ENCODE assay signal across 35 mouse cellular contexts in the genomic region with DNA sequence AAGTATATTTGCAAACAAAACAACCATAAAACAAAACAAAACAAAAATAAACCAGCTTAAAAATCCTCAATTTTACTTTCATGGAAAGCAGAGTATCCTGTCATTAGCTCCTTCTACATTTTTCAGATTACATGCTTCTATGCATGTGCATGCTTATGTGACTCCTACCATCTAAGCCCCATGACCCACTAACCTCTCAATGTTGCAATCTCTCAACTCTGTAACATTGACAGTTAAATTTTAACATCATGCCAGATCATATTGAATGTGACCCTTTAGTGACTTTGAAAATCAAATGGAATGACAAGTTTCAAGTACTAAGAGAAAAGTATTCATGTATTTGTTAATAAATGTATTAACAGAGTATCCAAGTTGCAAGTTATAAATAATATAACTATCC.
"Had no signal": no experiment of that assay in that cellular context is flagged by ENCODE, and none has a peak within 500 bp of the region (broad histone marks: within the 10 kb centered on the region; RNA-seq: fewer than 3 reads in every experiment).

No protein-coding gene starts in this region.

- DNase-seq: heart, postnatal 10 days; heart, postnatal 14 days; heart, postnatal 36 days; heart, postnatal 4 days; kidney, adult 11 months; kidney, adult 18-20 months; kidney, adult 2 months; kidney, adult 8-10 months; kidney, adult 9 months; kidney, postnatal 10 days; kidney, postnatal 14 days; kidney, postnatal 25 days; kidney, postnatal 36 days; kidney, postnatal 4 days; layer of hippocampus, adult 9-11 months; layer of hippocampus, postnatal 36 days had no signal

- H3K4me2 ChIP-seq: heart, embryonic 11.5 days; heart, embryonic 12.5 days; heart, embryonic 13.5 days; heart, embryonic 15.5 days; hindbrain, embryonic 12.5 days; hindbrain, embryonic 13.5 days; hindbrain, embryonic 14.5 days; hindbrain, embryonic 15.5 days; intestine, embryonic 15.5 days; kidney, embryonic 15.5 days had no signal

- H3K9ac ChIP-seq: heart, embryonic 12.5 days; heart, embryonic 13.5 days; heart, embryonic 15.5 days; hindbrain, embryonic 12.5 days; hindbrain, embryonic 13.5 days; hindbrain, embryonic 14.5 days; hindbrain, embryonic 15.5 days; intestine, embryonic 15.5 days; kidney, embryonic 15.5 days had no signal

- H3K27ac ChIP-seq: heart, embryonic 10.5 days; heart, embryonic 13.5 days; heart, embryonic 15.5 days; hindbrain, embryonic 10.5 days; hindbrain, embryonic 12.5 days; hindbrain, embryonic 13.5 days; hindbrain, embryonic 14.5 days; hindbrain, embryonic 15.5 days; hindbrain, postnatal 0 days; intestine, embryonic 15.5 days; kidney, embryonic 15.5 days; kidney, postnatal 0 days; layer of hippocampus, adult 2 months had no signal

- H3K36me3 ChIP-seq: heart, embryonic 10.5 days; heart, embryonic 12.5 days; heart, embryonic 13.5 days; heart, embryonic 15.5 days; hindbrain, embryonic 10.5 days; hindbrain, embryonic 12.5 days; hindbrain, embryonic 13.5 days; hindbrain, embryonic 15.5 days; intestine, embryonic 15.5 days; kidney, embryonic 15.5 days had no signal

- H3K4me1 ChIP-seq: heart, embryonic 10.5 days; heart, embryonic 12.5 days; heart, embryonic 13.5 days; heart, embryonic 15.5 days; hindbrain, embryonic 10.5 days; hindbrain, embryonic 12.5 days; hindbrain, embryonic 13.5 days; hindbrain, embryonic 15.5 days; intestine, embryonic 15.5 days; kidney, embryonic 15.5 days had no signal

- H3K4me3 ChIP-seq: heart, embryonic 10.5 days; heart, embryonic 12.5 days; heart, embryonic 13.5 days; heart, embryonic 15.5 days; hindbrain, embryonic 10.5 days; hindbrain, embryonic 12.5 days; hindbrain, embryonic 13.5 days; hindbrain, embryonic 15.5 days; intestine, embryonic 15.5 days; kidney, embryonic 15.5 days; layer of hippocampus, adult 2 months had no signal

- H3K27me3 ChIP-seq: heart, embryonic 12.5 days; heart, embryonic 13.5 days; heart, embryonic 15.5 days; hindbrain, embryonic 12.5 days; hindbrain, embryonic 13.5 days; hindbrain, embryonic 15.5 days; intestine, embryonic 15.5 days; kidney, embryonic 15.5 days had no signal

- ATAC-seq: hindbrain, embryonic 16.5 days; hindbrain, postnatal 0 days; inflammation-experienced regulatory T-cells, adult 6 months; intestine, embryonic 15.5 days; intestine, embryonic 16.5 days; intestine, postnatal 0 days had no signal

- H3K9me3 ChIP-seq: heart, embryonic 10.5 days; heart, embryonic 12.5 days; heart, embryonic 13.5 days; heart, embryonic 15.5 days; hindbrain, embryonic 10.5 days; hindbrain, embryonic 12.5 days; hindbrain, embryonic 13.5 days; hindbrain, embryonic 15.5 days; intestine, embryonic 15.5 days; kidney, embryonic 15.5 days had no signal
